ENCODE assay signal across 8 mouse cellular contexts in genomic region chr1:39253771-39254170, GRCm38 (mm10).
DNase-seq lines count a peak whose midpoint lies in the region; ATAC-seq lines count a peak whose summit lies in the region.

No protein-coding gene starts in this region.

- no peaks in the 10 kb centered on the region for H3K9me3 ChIP-seq in hindbrain, embryonic 11.5 days (ENCODE audit: control insufficient read depth, low read length)
- H3K9me3 ChIP-seq in hindbrain, embryonic 12.5 days (replicated peaks) = no peaks in the 10 kb centered on the region
- peaks cover 3% of the 10 kb centered on the region; the same call in 1 of the 2 replicates for H3K9me3 ChIP-seq in midbrain, embryonic 15.5 days
- H3K9me3 ChIP-seq in midbrain, embryonic 13.5 days = 0 out of 2 replicates have a peak, but pooled peaks cover 4% of the 10 kb centered on the region

- H3K4me2 ChIP-seq in hindbrain, embryonic 11.5 days (replicated peaks; ENCODE audit: low read depth, low read length) = no peak overlapping the region
- H3K4me2 ChIP-seq in hindbrain, embryonic 12.5 days (replicated peaks) = no peak overlapping the region
- H3K4me2 ChIP-seq in midbrain, embryonic 15.5 days = no peak overlapping the region
- H3K4me2 ChIP-seq in midbrain, embryonic 13.5 days (replicated peaks) = no peak overlapping the region

- no peak overlapping the region for H3K9ac ChIP-seq in hindbrain, embryonic 11.5 days (ENCODE audit: low read depth, low read length)
- no peak overlapping the region for H3K9ac ChIP-seq in hindbrain, embryonic 12.5 days
- no peak overlapping the region for H3K9ac ChIP-seq in midbrain, embryonic 15.5 days
- no peak overlapping the region for H3K9ac ChIP-seq in midbrain, embryonic 13.5 days (replicated peaks)

- peak; percentile 10 for DNase-seq in hindbrain, embryonic 11.5 days (ENCODE audit: low spot score)
- DNase-seq in ES-CJ7 (ENCODE audit: low read depth, low spot score) = peak; percentile 56
- peak; percentile 41 to 56 for DNase-seq in cerebellum, adult 18-20 months
- peak; percentile 41 to 78 for DNase-seq in kidney, postnatal 36 days
- DNase-seq in thymus, postnatal 10 days (ENCODE audit: low spot score in 2 of 2) = peak; percentile 11 to 36

- H3K4me1 ChIP-seq in hindbrain, embryonic 11.5 days (replicated peaks; ENCODE audit: control insufficient read depth, insufficient read depth, low read length) = no peaks in the 10 kb centered on the region
- H3K4me1 ChIP-seq in hindbrain, embryonic 12.5 days = no peaks in the 10 kb centered on the region
- no peaks in the 10 kb centered on the region for H3K4me1 ChIP-seq in midbrain, embryonic 15.5 days
- peaks cover 6% of the 10 kb centered on the region for H3K4me1 ChIP-seq in midbrain, embryonic 13.5 days (replicated peaks)

- no peak for ATAC-seq in hindbrain, embryonic 11.5 days (ENCODE audit: low FRiP score)
- ATAC-seq in hindbrain, embryonic 12.5 days (ENCODE audit: low FRiP score) = no peak
- no peak for ATAC-seq in midbrain, embryonic 15.5 days (replicated peaks)
- ATAC-seq in midbrain, embryonic 13.5 days = no peak

- WGBS in hindbrain, embryonic 11.5 days = 85% methylated on average over 4 of the region's 4 CpGs
- 69% methylated on average over 4 of the region's 4 CpGs for WGBS in hindbrain, embryonic 12.5 days
- 80% methylated on average over 4 of the region's 4 CpGs for WGBS in midbrain, embryonic 15.5 days
- 87% methylated on average over 4 of the region's 4 CpGs for WGBS in midbrain, embryonic 13.5 days

- no peak overlapping the region for H3K27ac ChIP-seq in hindbrain, embryonic 11.5 days (ENCODE audit: low read depth, low read length)
- H3K27ac ChIP-seq in hindbrain, embryonic 12.5 days = no peak overlapping the region
- H3K27ac ChIP-seq in midbrain, embryonic 15.5 days = no peak overlapping the region
- H3K27ac ChIP-seq in midbrain, embryonic 13.5 days = no peak overlapping the region

- no peak overlapping the region for H3K4me3 ChIP-seq in hindbrain, embryonic 11.5 days (ENCODE audit: low read depth, low read length)
- H3K4me3 ChIP-seq in hindbrain, embryonic 12.5 days = no peak overlapping the region
- no peak overlapping the region for H3K4me3 ChIP-seq in midbrain, embryonic 15.5 days
- H3K4me3 ChIP-seq in midbrain, embryonic 13.5 days (replicated peaks) = no peak overlapping the region

- H3K27me3 ChIP-seq in hindbrain, embryonic 11.5 days (ENCODE audit: control insufficient read depth, insufficient read depth, low read length) = no peaks in the 10 kb centered on the region
- no peaks in the 10 kb centered on the region for H3K27me3 ChIP-seq in hindbrain, embryonic 12.5 days
- H3K27me3 ChIP-seq in midbrain, embryonic 15.5 days (replicated peaks) = no peaks in the 10 kb centered on the region
- no peaks in the 10 kb centered on the region for H3K27me3 ChIP-seq in midbrain, embryonic 13.5 days

- no peaks in the 10 kb centered on the region for H3K36me3 ChIP-seq in hindbrain, embryonic 11.5 days (ENCODE audit: control insufficient read depth, insufficient read depth, low read length)
- H3K36me3 ChIP-seq in hindbrain, embryonic 12.5 days = no peaks in the 10 kb centered on the region
- no peaks in the 10 kb centered on the region for H3K36me3 ChIP-seq in midbrain, embryonic 15.5 days (replicated peaks)
- H3K36me3 ChIP-seq in midbrain, embryonic 13.5 days = no peaks in the 10 kb centered on the region
